Mouse (Mus musculus): ENCODE results near the gene BC049352. TPM values are rescaled to one million over a fixed set of nuclear protein-coding genes. Genes with fewer than 3 reads are reported as not detected.

The BC049352 gene
- total RNA-seq, 2 experiments from 2014 or later = 0.92 to 2.8 TPM

DNA sequence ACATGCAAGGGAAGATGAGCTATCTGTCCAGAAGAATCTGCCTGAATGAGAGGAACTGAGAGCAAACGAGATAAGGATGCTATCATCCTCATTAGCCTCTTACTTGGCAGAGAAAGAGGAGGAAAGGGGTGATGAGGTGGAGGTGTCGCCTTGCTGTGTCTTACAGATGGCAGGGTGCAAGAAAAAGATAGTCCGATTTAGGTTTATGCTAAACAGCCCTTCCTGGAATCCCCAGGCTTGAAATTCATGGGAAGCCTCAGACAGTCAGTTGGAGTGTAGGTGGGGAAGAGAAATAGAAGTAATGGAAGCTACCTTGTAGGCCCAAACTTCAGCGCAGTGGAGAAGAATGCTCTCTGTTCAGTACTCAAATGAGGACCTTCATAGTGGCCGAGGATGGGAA lies 13.9 kb upstream of the BC049352 start:
- no peak for TF ChIP-seq CTCF (IDR thresholded peaks at IDR 0.05)
- Histone ChIP-seq H3K27ac (no peak overlapping the region), H3K4me3 (no peak overlapping the region)
- intact Hi-C loops (cut with DNase I) = no loop called here
- no peak for DNase-seq

DNA sequence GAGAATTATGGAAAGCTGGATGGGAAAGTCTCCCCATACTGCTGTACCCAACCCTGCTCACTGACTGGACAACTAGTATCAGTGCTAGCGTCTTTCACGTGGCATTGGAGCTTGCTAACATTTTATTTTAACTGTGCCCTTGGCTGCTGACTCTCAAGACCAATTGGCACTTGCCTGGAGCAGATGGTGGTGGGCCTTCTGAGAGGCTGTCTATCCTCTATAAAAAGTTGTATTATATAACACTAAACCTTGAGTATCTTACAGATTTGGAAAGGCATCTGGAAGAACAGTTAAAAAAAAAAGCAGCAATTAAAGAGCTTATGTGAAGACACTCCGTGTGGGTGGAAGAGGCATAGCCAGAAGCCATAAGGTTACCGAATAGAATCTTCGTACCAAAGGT lies 11.7 kb upstream of the BC049352 start:
- no peak for TF ChIP-seq CTCF (IDR thresholded peaks at IDR 0.05)
- intact Hi-C loops (cut with DNase I) = no loop called here
- DNase-seq = no peak

DNA sequence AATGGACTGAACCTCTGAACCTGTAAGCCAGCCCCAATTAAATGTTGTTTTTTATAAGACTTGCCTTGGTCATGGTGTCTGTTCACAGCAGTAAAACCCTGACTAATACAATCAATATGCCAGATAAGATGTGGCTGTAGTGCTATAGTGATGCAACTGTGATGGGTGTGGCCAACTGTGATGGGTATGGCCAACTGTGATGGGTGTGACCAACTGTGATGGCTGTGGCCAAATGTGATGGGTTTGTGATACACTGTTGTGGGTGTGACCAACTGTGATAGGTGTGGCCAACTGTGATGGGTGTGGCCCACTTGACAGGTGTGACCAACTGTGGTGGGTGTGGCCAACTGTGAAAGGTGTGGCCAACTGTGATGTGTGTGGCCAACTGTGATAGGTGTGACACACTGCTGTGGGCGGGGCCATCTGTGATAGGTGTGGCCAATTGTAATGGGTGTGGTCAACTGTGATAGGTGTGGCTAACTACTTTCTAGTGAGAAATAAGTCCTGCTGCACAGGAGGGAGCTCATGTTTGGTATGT lies 10.7 kb upstream of the BC049352 start:
- no peak for TF ChIP-seq CTCF (IDR thresholded peaks at IDR 0.05)
- no peak overlapping the region for H3K27ac ChIP-seq
- DNase-seq = no peak
- intact Hi-C loops (cut with DNase I) = no loop called here
- no peak overlapping the region for H3K4me3 ChIP-seq

More for the DNA sequence above, 11.7 kb upstream of the BC049352 start:
- no peak overlapping the region for H3K27ac ChIP-seq
- no peak overlapping the region for H3K4me3 ChIP-seq

DNA sequence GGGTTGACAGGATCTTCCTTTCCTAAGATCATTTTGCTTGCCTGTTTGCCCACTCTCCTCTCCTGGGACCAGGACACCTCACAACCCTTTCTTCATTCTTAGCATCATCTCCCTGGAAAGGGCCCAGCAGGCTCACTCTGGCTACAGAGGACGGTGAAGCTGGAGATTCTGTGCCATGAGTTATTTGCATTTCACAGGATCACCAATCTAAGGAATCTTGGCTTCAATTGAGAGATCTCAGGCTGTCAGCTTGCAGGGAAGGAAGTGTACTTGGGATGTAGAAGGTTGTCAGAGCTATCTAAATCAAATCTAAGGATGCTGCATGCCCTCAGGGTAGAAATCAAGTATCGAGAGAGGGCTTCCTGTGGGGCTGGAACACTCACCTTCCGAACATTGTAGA lies 8.3 kb upstream of the BC049352 start:
- Histone ChIP-seq H3K4me3 (no peak overlapping the region), H3K27ac (no peak overlapping the region)
- no peak for TF ChIP-seq CTCF (IDR thresholded peaks at IDR 0.05)
- no peak for DNase-seq
- intact Hi-C loops (cut with DNase I) = no loop called here

DNA sequence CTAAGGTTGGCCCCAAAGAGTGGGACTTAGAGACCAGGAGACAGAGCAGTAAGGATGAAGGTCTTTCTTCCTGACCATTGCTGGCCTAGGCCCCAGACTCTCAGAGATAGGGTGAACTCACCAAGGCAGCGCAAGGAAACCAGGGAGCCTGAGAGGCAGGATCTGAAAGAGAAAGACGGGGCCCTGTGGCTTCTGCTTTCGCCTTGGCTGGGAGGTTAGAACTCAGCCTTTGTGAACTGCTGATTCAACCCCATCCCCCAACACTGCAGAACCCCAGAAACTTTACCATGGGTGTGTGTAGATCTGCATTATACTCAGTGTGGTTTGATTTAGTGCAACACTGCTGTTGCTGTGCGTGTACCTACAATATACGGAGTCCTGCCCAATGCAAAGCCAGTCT lies 2.5 kb upstream of the BC049352 start:
- intact Hi-C loops (cut with DNase I) = no loop called here
- Histone ChIP-seq H3K27ac (no peak overlapping the region), H3K4me3 (no peak overlapping the region)
- no peak for TF ChIP-seq CTCF (IDR thresholded peaks at IDR 0.05)
- no peak for DNase-seq

DNA sequence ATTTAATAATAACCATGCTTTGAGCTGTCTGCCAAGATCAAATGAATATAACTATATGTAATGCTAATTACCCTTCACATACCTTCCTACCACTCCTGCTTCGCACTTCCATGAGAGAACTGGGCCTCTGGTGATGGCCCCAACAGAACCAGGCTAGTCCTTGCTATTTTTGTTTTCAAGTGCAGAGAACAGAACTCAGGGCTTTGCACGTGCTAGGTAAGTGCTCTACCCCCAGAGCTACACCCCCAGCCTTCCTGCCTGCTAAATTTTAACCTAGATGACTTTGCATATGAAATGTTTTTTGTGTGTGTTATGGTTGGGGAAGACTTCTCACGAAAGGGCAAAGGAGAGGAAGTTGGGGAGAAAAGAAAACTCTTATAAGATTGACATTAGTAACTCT lies 714 bp downstream of the BC049352 start:
- Histone ChIP-seq H3K4me3 (no peak overlapping the region), H3K27ac (no peak overlapping the region)
- no peak for DNase-seq
- TF ChIP-seq CTCF (IDR thresholded peaks at IDR 0.05) = no peak
- intact Hi-C loops (cut with DNase I) = no loop called here

DNA sequence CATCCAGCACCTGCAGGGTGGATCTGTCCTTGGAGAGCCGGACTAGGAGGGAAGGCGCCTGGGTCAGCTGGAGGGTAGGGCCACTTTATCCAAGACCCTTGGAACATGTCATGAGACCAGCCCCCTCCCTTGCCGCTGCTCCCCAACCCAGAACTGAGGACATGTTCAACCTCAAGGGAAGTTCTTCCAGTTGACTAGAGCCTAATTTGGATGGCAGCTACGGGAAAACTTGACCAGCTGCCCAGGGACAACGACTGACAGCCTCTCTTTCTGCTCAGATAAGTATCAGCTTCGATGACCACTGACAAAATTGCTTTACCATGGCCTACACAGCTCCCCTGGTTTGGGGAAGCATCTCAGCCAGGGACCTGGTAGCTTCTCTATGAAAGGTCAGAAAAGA lies 1.5 kb downstream of the BC049352 start:
- Histone ChIP-seq H3K27ac (no peak overlapping the region), H3K4me3 (no peak overlapping the region)
- TF ChIP-seq CTCF (IDR thresholded peaks at IDR 0.05) = no peak
- intact Hi-C loops (cut with DNase I) = no loop called here
- DNase-seq = no peak

DNA sequence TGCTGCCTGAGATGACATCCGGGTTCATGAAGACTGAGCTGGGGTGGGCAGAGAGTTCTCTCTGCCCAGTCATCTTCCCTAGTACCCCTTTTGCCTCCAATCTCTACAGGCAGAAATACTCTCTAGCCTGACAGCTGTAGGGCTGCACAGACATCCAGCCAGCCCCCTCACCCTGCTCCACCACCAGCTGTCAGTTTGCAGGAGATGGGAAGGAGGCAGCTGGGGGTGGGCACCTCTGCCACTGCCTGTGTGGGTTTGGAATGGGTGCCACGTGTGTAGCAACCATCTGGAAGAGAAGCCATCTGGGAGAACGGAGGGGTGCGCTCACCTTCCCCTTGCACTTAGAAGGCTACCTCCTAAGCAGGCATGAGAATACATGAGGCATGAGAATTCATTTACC lies 3.4 kb downstream of the BC049352 start:
- intact Hi-C loops (cut with DNase I) = no loop called here
- no peak overlapping the region for H3K27ac ChIP-seq
- DNase-seq = no peak

DNA sequence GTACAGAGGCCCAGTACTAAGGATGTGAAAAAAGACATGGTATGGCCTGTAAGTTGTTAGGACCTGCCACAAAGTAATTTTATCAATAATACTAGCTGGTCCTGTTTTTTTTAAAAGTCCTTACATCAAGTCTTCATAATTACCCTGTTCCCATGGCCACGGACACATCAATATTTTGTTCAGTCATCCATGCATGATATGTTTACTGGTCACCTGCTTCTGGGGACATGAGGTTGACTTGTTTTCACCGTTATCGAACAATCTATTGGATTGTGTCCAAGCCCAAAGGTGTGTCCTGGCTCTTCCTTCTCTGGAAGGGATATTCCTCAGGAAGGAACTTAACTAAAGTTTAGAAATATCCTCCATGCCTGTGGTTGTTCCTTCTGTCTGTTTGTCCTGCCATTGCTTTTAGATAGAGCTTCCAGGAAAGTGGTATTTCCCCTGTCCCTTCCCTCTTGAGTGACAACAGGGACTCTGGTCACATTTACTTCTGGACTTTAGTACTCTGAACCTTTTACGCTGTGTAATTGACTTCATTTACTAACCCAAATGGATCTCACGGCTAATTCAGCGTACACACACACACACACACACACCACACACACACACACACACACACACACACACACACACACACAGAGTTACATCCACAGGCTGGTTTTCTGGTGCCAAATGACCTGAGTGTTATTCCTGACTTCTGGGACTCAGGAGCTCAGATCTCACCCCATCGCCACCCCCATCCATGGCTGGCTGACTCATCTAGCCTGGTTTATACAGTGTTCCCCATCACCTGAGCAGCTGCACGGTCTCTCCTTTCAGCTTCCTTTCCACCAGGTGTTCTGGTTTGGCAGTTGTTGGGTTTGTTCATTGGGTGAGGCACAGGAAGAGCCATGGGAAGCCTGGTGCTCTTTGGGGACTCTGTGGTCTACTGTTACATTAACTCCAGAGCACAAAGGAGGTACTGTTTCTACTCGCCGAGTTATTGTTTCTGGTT lies 7.1 kb downstream of the BC049352 start:
- H3K27ac ChIP-seq = no peak overlapping the region
- intact Hi-C loops (cut with DNase I) = no loop called here
- no peak for DNase-seq
- TF ChIP-seq CTCF (IDR thresholded peaks at IDR 0.05) = no peak
- no peak overlapping the region for H3K4me3 ChIP-seq

More for the DNA sequence above, 3.4 kb downstream of the BC049352 start:
- no peak overlapping the region for H3K4me3 ChIP-seq
- no peak for TF ChIP-seq CTCF (IDR thresholded peaks at IDR 0.05)

DNA sequence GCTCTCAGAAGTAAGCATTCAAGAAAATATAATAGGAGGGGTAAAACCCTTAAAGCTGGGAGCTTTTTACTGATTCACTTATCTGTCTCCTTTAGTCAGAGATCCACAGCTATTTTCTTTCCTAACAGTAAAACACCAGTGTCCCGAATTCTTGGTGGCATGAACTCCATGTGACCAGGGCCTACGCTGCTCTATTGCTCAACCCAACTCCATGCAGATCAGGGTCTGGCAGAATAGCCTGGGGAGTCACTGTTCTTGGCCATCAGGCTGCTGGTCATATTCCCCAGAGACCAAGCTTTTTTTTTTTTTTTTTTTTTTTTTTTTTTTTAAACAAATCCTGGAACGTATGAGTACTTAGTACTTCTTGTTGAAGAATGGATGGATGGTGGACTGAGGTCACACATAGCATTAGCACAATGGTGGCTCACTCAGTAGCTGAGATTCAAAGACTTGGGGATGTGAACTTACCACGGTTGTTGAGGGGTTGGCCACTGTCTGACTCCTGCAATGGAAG lies 7.9 kb downstream of the BC049352 start:
- Histone ChIP-seq H3K4me3 (no peak overlapping the region), H3K27ac (no peak overlapping the region)
- TF ChIP-seq CTCF (IDR thresholded peaks at IDR 0.05) = no peak
- intact Hi-C loops (cut with DNase I) = no loop called here
- no peak for DNase-seq

DNA sequence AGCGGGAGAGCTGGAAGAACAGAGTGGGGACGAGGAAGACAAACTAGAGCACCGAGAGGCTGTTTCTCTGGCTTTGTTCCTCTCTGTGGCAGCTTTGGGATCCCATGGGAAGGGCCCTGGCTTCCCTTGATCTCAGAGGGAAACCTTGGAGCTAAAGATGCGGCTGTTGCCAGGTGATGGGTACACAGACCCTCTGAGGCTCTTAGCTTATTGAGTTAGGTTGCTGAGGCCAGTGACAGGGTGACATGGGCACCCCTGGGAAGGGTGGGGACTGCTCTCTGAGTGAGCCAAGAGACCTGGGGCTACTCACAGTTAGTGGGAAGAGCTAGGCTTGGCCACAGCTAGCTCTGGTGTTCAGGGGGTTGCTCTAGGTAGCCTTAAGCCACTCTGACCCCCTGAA lies 13.7 kb downstream of the BC049352 start:
- Histone ChIP-seq H3K27ac (no peak overlapping the region), H3K4me3 (no peak overlapping the region)
- no peak for DNase-seq
- no peak for TF ChIP-seq CTCF (IDR thresholded peaks at IDR 0.05)
- intact Hi-C loops (cut with DNase I) = no loop called here

DNA sequence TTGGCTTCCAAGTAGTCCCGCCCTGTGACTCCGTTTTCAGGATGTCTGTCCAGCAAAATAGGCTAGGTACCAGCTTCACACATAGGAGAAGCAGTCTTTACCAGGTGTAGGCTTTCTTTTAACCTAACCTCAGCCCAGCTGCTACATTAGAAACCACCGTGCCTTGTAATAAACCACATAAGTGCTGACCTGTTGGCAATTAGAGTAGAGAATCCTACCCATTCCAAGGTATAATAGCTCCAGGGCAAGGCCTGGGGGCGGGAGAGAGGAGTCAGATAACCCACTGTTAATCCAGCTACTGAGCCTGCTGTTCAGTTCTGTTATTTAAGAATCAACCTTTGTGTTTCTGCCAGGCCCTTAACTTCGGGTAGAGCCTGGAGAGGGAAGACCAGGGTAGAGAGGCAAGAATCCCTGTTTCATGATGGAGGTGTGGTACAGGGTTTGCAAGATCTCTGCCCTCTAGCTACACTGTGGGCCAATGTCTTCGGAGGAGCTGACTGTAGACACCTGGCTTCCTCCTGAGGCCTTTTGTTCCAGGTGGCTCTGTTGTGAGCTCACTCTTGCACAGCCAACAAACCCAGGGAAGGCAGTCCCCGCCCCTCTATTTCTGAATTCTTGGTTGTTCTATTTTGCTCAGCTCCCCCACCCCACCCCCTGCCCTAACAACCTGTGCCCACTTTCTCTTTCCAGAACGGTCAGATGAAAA lies 14.5 kb downstream of the BC049352 start:
- intact Hi-C loops (cut with DNase I) = no loop called here
- no peak for TF ChIP-seq CTCF (IDR thresholded peaks at IDR 0.05)

DNA sequence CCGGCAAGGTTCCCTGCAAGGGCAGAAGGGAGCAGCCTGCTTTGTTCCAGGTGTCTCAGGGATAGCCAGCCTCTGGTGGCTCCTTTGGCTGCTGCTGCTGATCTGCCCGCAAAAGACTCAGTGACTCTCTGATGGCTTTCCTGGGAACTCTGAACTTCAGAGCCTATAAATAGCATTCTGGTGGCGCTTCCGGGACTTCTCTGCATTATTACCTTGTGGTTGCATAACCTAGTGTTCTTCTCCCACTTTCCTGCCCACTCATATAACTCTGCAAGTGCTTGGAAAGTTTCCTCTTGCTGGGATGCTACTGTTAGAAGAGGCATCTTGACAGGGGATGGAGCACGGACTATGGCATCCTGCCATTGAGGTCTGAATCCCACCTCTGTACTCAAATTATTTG lies 15.7 kb downstream of the BC049352 start:
- no peak overlapping the region for H3K27ac ChIP-seq
- intact Hi-C loops (cut with DNase I) = no loop called here
- DNase-seq = no peak
- no peak overlapping the region for H3K4me3 ChIP-seq
- no peak for TF ChIP-seq CTCF (IDR thresholded peaks at IDR 0.05)

More for the DNA sequence above, 14.5 kb downstream of the BC049352 start:
- Histone ChIP-seq H3K27ac (no peak overlapping the region), H3K4me3 (no peak overlapping the region)
- no peak for DNase-seq
